Mouse (Mus musculus) megakaryocyte, embryonic 14.5 days (primary cell): ENCODE measurements at regions not wholly inside any gene's neighbourhood (a gene's known extent, or its start where the extent isn't known, plus 50 kb on each side); places are given as distances from the start of the nearest gene placed in this dataset.

Experiments
- FLI1 ChIP-seq: IDR thresholded peaks from 2 replicates; pipeline ENCODE4 v1.6.1; 2012; ENCODE audit warnings: low read length, inconsistent platforms, mixed read lengths
- GATA1 ChIP-seq: IDR thresholded peaks from 3 replicates; pipeline ENCODE4 v1.6.1; 2012; ENCODE audit warnings: mixed read lengths, low read length, inconsistent platforms, borderline replicate concordance

- no peak for TF ChIP-seq GATA1
- TF ChIP-seq FLI1, result no peak
Observed at GRCm38 (mm10) chr7:115084711-115085380, 341.4 kb downstream of the Insc start.
